Mouse (Mus musculus): ENCODE results near the gene Rbp1. TPM values are rescaled to one million over a fixed set of nuclear protein-coding genes. Genes with fewer than 3 reads are reported as not detected.

The Rbp1 gene
- polyA plus RNA-seq, 1 experiment from 2014 or later: 113 TPM

- no peak for TF ChIP-seq CTCF (IDR thresholded peaks at IDR 0.05; ENCODE audit: low read depth)
- no peak for ATAC-seq (replicated peaks; ENCODE audit: low FRiP score, low read depth)
- H3K9me3 ChIP-seq (replicated peaks; ENCODE audit: low read length): no peaks in the 10 kb centered on the region
- no peaks in the 10 kb centered on the region for H3K36me3 ChIP-seq (ENCODE audit: insufficient read depth, low read length)
- H3K4me1 ChIP-seq (replicated peaks; ENCODE audit: insufficient read depth, low read length): no peaks in the 10 kb centered on the region
- H3K4me3 ChIP-seq (replicated peaks; ENCODE audit: low read depth, low read length): no peak overlapping the region
- DNase-seq (ENCODE audit: low spot score): peak; percentile 50
- H3K4me2 ChIP-seq (ENCODE audit: low read length): no peak overlapping the region
- H3K27me3 ChIP-seq (ENCODE audit: insufficient read depth, low read length): no peaks in the 10 kb centered on the region
- H3K9ac ChIP-seq (ENCODE audit: low read depth, low read length): no peak overlapping the region
- WGBS: 59% methylated on average over 10 of the region's 10 CpGs
- H3K27ac ChIP-seq: no peak overlapping the region
Observed at GRCm38 (mm10) chr9:98387741-98388632, 34.8 kb upstream of the Rbp1 start.

- H3K36me3 ChIP-seq (ENCODE audit: insufficient read depth, low read length): no peaks in the 10 kb centered on the region
- no peaks in the 10 kb centered on the region for H3K4me1 ChIP-seq (replicated peaks; ENCODE audit: insufficient read depth, low read length)
- H3K4me3 ChIP-seq (replicated peaks; ENCODE audit: low read depth, low read length): no peak overlapping the region
- H3K4me2 ChIP-seq (ENCODE audit: low read length): no peak overlapping the region
- no peak overlapping the region for H3K9ac ChIP-seq (ENCODE audit: low read depth, low read length)
- no peak for DNase-seq (ENCODE audit: low spot score)
- no peaks in the 10 kb centered on the region for H3K27me3 ChIP-seq (ENCODE audit: insufficient read depth, low read length)
- ATAC-seq (replicated peaks; ENCODE audit: low FRiP score, low read depth): no peak
- H3K27ac ChIP-seq: no peak overlapping the region
- no peak for TF ChIP-seq CTCF (IDR thresholded peaks at IDR 0.05; ENCODE audit: low read depth)
- WGBS: 78% methylated on average over 5 of the region's 5 CpGs
- no peaks in the 10 kb centered on the region for H3K9me3 ChIP-seq (replicated peaks; ENCODE audit: low read length)
Observed at GRCm38 (mm10) chr9:98388633-98388965, 34.2 kb upstream of the Rbp1 start.

- no peak overlapping the region for H3K9ac ChIP-seq (ENCODE audit: low read depth, low read length)
- H3K36me3 ChIP-seq (ENCODE audit: insufficient read depth, low read length): no peaks in the 10 kb centered on the region
- no peak overlapping the region for H3K4me3 ChIP-seq (replicated peaks; ENCODE audit: low read depth, low read length)
- H3K9me3 ChIP-seq (replicated peaks; ENCODE audit: low read length): no peaks in the 10 kb centered on the region
- no peaks in the 10 kb centered on the region for H3K27me3 ChIP-seq (ENCODE audit: insufficient read depth, low read length)
- no peak for ATAC-seq (replicated peaks; ENCODE audit: low FRiP score, low read depth)
- WGBS: 68% methylated on average over 4 of the region's 4 CpGs
- no peak for DNase-seq (ENCODE audit: low spot score)
- no peak overlapping the region for H3K4me2 ChIP-seq (ENCODE audit: low read length)
- no peak for TF ChIP-seq CTCF (IDR thresholded peaks at IDR 0.05; ENCODE audit: low read depth)
- H3K4me1 ChIP-seq (replicated peaks; ENCODE audit: insufficient read depth, low read length): no peaks in the 10 kb centered on the region
- no peak overlapping the region for H3K27ac ChIP-seq
Observed at GRCm38 (mm10) chr9:98393496-98393895, 29.3 kb upstream of the Rbp1 start.

- Histone ChIP-seq H3K9me3 (replicated peaks; ENCODE audit: low read length) (no peaks in the 10 kb centered on the region), H3K9ac (ENCODE audit: low read depth, low read length) (no peak overlapping the region), H3K4me1 (replicated peaks; ENCODE audit: insufficient read depth, low read length) (no peaks in the 10 kb centered on the region), H3K27ac (no peak overlapping the region), H3K27me3 (ENCODE audit: insufficient read depth, low read length) (no peaks in the 10 kb centered on the region), H3K4me2 (ENCODE audit: low read length) (no peak overlapping the region), H3K4me3 (replicated peaks; ENCODE audit: low read depth, low read length) (no peak overlapping the region), H3K36me3 (ENCODE audit: insufficient read depth, low read length) (no peaks in the 10 kb centered on the region)
- ATAC-seq (replicated peaks; ENCODE audit: low FRiP score, low read depth) (no peak), DNase-seq (ENCODE audit: low spot score) (no peak)
- 78% methylated on average over 6 of the region's 6 CpGs for WGBS
- TF ChIP-seq CTCF (IDR thresholded peaks at IDR 0.05; ENCODE audit: low read depth): no peak
Observed at GRCm38 (mm10) chr9:98397211-98397610, 25.6 kb upstream of the Rbp1 start.

- WGBS: 81% methylated on average over 3 of the region's 3 CpGs
- no peaks in the 10 kb centered on the region for H3K9me3 ChIP-seq (replicated peaks; ENCODE audit: low read length)
- H3K36me3 ChIP-seq (ENCODE audit: insufficient read depth, low read length): no peaks in the 10 kb centered on the region
- H3K4me3 ChIP-seq (replicated peaks; ENCODE audit: low read depth, low read length): no peak overlapping the region
- DNase-seq (ENCODE audit: low spot score): no peak
- no peak overlapping the region for H3K9ac ChIP-seq (ENCODE audit: low read depth, low read length)
- H3K4me2 ChIP-seq (ENCODE audit: low read length): no peak overlapping the region
- TF ChIP-seq CTCF (IDR thresholded peaks at IDR 0.05; ENCODE audit: low read depth): no peak
- no peak for ATAC-seq (replicated peaks; ENCODE audit: low FRiP score, low read depth)
- no peaks in the 10 kb centered on the region for H3K4me1 ChIP-seq (replicated peaks; ENCODE audit: insufficient read depth, low read length)
- no peaks in the 10 kb centered on the region for H3K27me3 ChIP-seq (ENCODE audit: insufficient read depth, low read length)
- H3K27ac ChIP-seq: no peak overlapping the region
Observed at GRCm38 (mm10) chr9:98397866-98398265, 24.9 kb upstream of the Rbp1 start.

GRCm38 (mm10) chr9:98400185-98400894, 22.4 kb upstream of the Rbp1 start:
- ATAC-seq (replicated peaks; ENCODE audit: low FRiP score, low read depth) (no peak), DNase-seq (ENCODE audit: low spot score) (no peak)
- H3K9ac ChIP-seq (ENCODE audit: low read depth, low read length): no peak overlapping the region
- no peak overlapping the region for H3K4me2 ChIP-seq (ENCODE audit: low read length)
- H3K36me3 ChIP-seq (ENCODE audit: insufficient read depth, low read length): no peaks in the 10 kb centered on the region
- H3K4me1 ChIP-seq (replicated peaks; ENCODE audit: insufficient read depth, low read length): no peaks in the 10 kb centered on the region
- no peak overlapping the region for H3K27ac ChIP-seq
- no peaks in the 10 kb centered on the region for H3K27me3 ChIP-seq (ENCODE audit: insufficient read depth, low read length)
- TF ChIP-seq CTCF (IDR thresholded peaks at IDR 0.05; ENCODE audit: low read depth): no peak
- no peak overlapping the region for H3K4me3 ChIP-seq (replicated peaks; ENCODE audit: low read depth, low read length)
- WGBS: 80% methylated on average over 13 of the region's 13 CpGs
- no peaks in the 10 kb centered on the region for H3K9me3 ChIP-seq (replicated peaks; ENCODE audit: low read length)
